Mouse (Mus musculus): ENCODE measurements at regions not wholly inside any gene's neighbourhood (a gene's known extent, or its start where the extent isn't known, plus 50 kb on each side); places are given as distances from the start of the nearest gene placed in this dataset.

- TF ChIP-seq CTCF (IDR thresholded peaks at IDR 0.05; ENCODE audit: low read depth) (no peak), EP300 (optimal IDR thresholded peaks at IDR 0.05) (no peak)
These were observed 64.1 kb upstream of the Pde3b start for GRCm38 (mm10) chr7:114350968-114351367.
